Mouse (Mus musculus): ENCODE data around the gene Cdc42bpg. TPM values are rescaled to one million over a fixed set of nuclear protein-coding genes. Genes with fewer than 3 reads are reported as not detected.
A peak's percentile ranks its signal among the peaks of the same experiment; 100 is the strongest.

Cdc42bpg gene
- 1 to 10 TPM; 2.6 to 4.8 TPM for total RNA-seq (2021)

GRCm38 (mm10) chr19:6306137-6306551 lies at the start of gene Cdc42bpg:
Cdc42bpg (plus strand) TSS chr19:6306456.
- intact Hi-C loops (cut with DNase I), result no loop called here
- DNase-seq (ENCODE audit: extremely low spot score in 1 of 2, low spot score in 2 of 2), result peak in 1 of 2 experiments; percentile 87

GRCm38 (mm10) chr19:6260428-6260827 lies 45.8 kb upstream of the Cdc42bpg start:
- intact Hi-C loops (cut with DNase I), result no loop called here
- no peak for DNase-seq (ENCODE audit: extremely low spot score in 1 of 2, low spot score in 2 of 2)

- DNase-seq (ENCODE audit: extremely low spot score in 1 of 2, low spot score in 2 of 2), result no peak
- intact Hi-C loops (cut with DNase I), result no loop called here
These were observed 45.3 kb upstream of the Cdc42bpg start for GRCm38 (mm10) chr19:6260946-6261345.

GRCm38 (mm10) chr19:6261379-6261778 lies 44.9 kb upstream of the Cdc42bpg start:
- peak in 1 of 2 experiments; percentile 23 for DNase-seq (ENCODE audit: extremely low spot score in 1 of 2, low spot score in 2 of 2)
- intact Hi-C loops (cut with DNase I), result no loop called here

- DNase-seq (ENCODE audit: extremely low spot score in 1 of 2, low spot score in 2 of 2), result peak in 1 of 2 experiments; percentile 71
- intact Hi-C loops (cut with DNase I), result no loop called here
These were observed 44.0 kb upstream of the Cdc42bpg start for GRCm38 (mm10) chr19:6262222-6262621.

GRCm38 (mm10) chr19:6262839-6263433 lies 43.3 kb upstream of the Cdc42bpg start:
- intact Hi-C loops (cut with DNase I), result no loop called here
- no peak for DNase-seq (ENCODE audit: extremely low spot score in 1 of 2, low spot score in 2 of 2)

GRCm38 (mm10) chr19:6264200-6264599 lies 42.1 kb upstream of the Cdc42bpg start:
- DNase-seq (ENCODE audit: extremely low spot score in 1 of 2, low spot score in 2 of 2), result no peak
- intact Hi-C loops (cut with DNase I), result no loop called here

- intact Hi-C loops (cut with DNase I), result loop anchor here (5.0 kb wide), 1 partner anchor 67 kb away; the partner anchor contains the start of gene Men1
- no peak for DNase-seq (ENCODE audit: extremely low spot score in 1 of 2, low spot score in 2 of 2)
These were observed 41.3 kb upstream of the Cdc42bpg start for GRCm38 (mm10) chr19:6264945-6265344.

- intact Hi-C loops (cut with DNase I), result loop anchor here (5.0 kb wide), 1 partner anchor 67 kb away; the partner anchor contains the start of gene Men1
- no peak for DNase-seq (ENCODE audit: extremely low spot score in 1 of 2, low spot score in 2 of 2)
These were observed 40.5 kb upstream of the Cdc42bpg start for GRCm38 (mm10) chr19:6265727-6266182.

GRCm38 (mm10) chr19:6267306-6268169 lies 38.7 kb upstream of the Cdc42bpg start:
- no peak for DNase-seq (ENCODE audit: extremely low spot score in 1 of 2, low spot score in 2 of 2)
- intact Hi-C loops (cut with DNase I), result loop anchor here (2.0 to 5.0 kb wide), 2 partner anchors 37 to 65 kb away; partner anchors contain the start of gene Men1

- peak; percentile 69 to 84 for DNase-seq (ENCODE audit: extremely low spot score in 1 of 2, low spot score in 2 of 2)
- intact Hi-C loops (cut with DNase I), result loop anchor here (2.0 to 5.0 kb wide), 2 partner anchors 37 to 64 kb away; partner anchors contain the start of gene Men1
These were observed 38.1 kb upstream of the Cdc42bpg start for GRCm38 (mm10) chr19:6268170-6268528.

GRCm38 (mm10) chr19:6268670-6269132 lies 37.6 kb upstream of the Cdc42bpg start:
- intact Hi-C loops (cut with DNase I), result loop anchor here (2.0 to 5.0 kb wide), 2 partner anchors 36 to 64 kb away; partner anchors contain the start of gene Men1

GRCm38 (mm10) chr19:6269798-6270475 lies 36.3 kb upstream of the Cdc42bpg start:
- no peak for DNase-seq (ENCODE audit: extremely low spot score in 1 of 2, low spot score in 2 of 2)
- intact Hi-C loops (cut with DNase I), result loop anchor here (2.0 to 5.0 kb wide), 2 partner anchors 35 to 62 kb away; partner anchors contain the start of gene Men1

More at GRCm38 (mm10) chr19:6268670-6269132, 37.6 kb upstream of the Cdc42bpg start:
- DNase-seq (ENCODE audit: extremely low spot score in 1 of 2, low spot score in 2 of 2), result no peak

- intact Hi-C loops (cut with DNase I), result no loop called here
- no peak for DNase-seq (ENCODE audit: extremely low spot score in 1 of 2, low spot score in 2 of 2)
These were observed 35.6 kb upstream of the Cdc42bpg start for GRCm38 (mm10) chr19:6270661-6271060.

GRCm38 (mm10) chr19:6271206-6271605 lies 35.0 kb upstream of the Cdc42bpg start:
- intact Hi-C loops (cut with DNase I), result no loop called here

GRCm38 (mm10) chr19:6272053-6272452 lies 34.2 kb upstream of the Cdc42bpg start:
- intact Hi-C loops (cut with DNase I), result no loop called here
- no peak for DNase-seq (ENCODE audit: extremely low spot score in 1 of 2, low spot score in 2 of 2)

More at GRCm38 (mm10) chr19:6271206-6271605, 35.0 kb upstream of the Cdc42bpg start:
- no peak for DNase-seq (ENCODE audit: extremely low spot score in 1 of 2, low spot score in 2 of 2)

- intact Hi-C loops (cut with DNase I), result no loop called here
- DNase-seq (ENCODE audit: extremely low spot score in 1 of 2, low spot score in 2 of 2), result peak in 1 of 2 experiments; percentile 38
These were observed 33.5 kb upstream of the Cdc42bpg start for GRCm38 (mm10) chr19:6272738-6273137.

- intact Hi-C loops (cut with DNase I), result no loop called here
These were observed 32.7 kb upstream of the Cdc42bpg start for GRCm38 (mm10) chr19:6273592-6273991.

More at GRCm38 (mm10) chr19:6273592-6273991, 32.7 kb upstream of the Cdc42bpg start:
- DNase-seq (ENCODE audit: extremely low spot score in 1 of 2, low spot score in 2 of 2), result no peak

All from left cerebral cortex, postnatal 10 days (tissue).